Comparison of ENCODE assay signal across 9 mouse cellular contexts in genomic region chr1:74643926-74644325, GRCm38 (mm10). TPM values are rescaled to one million over a fixed set of nuclear protein-coding genes. Genes with fewer than 3 reads are reported as not detected.
DNase-seq lines count a peak whose midpoint lies in the region; ATAC-seq and TF ChIP-seq lines count a peak whose summit lies in the region.
"Had no signal": no experiment of that assay in that cellular context is flagged by ENCODE, and none has a peak within 500 bp of the region (broad histone marks: within the 10 kb centered on the region; RNA-seq: fewer than 3 reads in every experiment).

No protein-coding gene starts in this region.

- no peak overlapping the region for H3K9ac ChIP-seq in lung, embryonic 14.5 days

- H3K9me3 ChIP-seq in lung, embryonic 14.5 days (ENCODE audit: low read depth, low read length) = no peaks in the 10 kb centered on the region
- H3K9me3 ChIP-seq: megakaryocyte, embryonic 14.5 days had no signal

- no peak overlapping the region for H3K4me2 ChIP-seq in lung, embryonic 14.5 days

- no peaks in the 10 kb centered on the region for H3K4me1 ChIP-seq in lung, embryonic 14.5 days (ENCODE audit: insufficient read depth)
- H3K4me1 ChIP-seq: megakaryocyte, embryonic 14.5 days had no signal

- ATAC-seq in lung, embryonic 14.5 days (ENCODE audit: insufficient read depth) = no peak
- no peak for ATAC-seq in erythroblast, adult 5-6 weeks (replicated peaks; ENCODE audit: low FRiP score, poor library complexity, severe bottlenecking)

- H3K27ac ChIP-seq in gastrocnemius, adult 2 months = no peak overlapping the region
- no peak overlapping the region for H3K27ac ChIP-seq in lung, embryonic 14.5 days (ENCODE audit: low read depth)

- peak; percentile 31; the same call in 1 of the 2 replicates for TF ChIP-seq CTCF in gastrocnemius, adult 2 months (IDR thresholded peaks at IDR 0.05)
- peak; percentile 51 for TF ChIP-seq CTCF in lung, embryonic 14.5 days (IDR thresholded peaks at IDR 0.05; ENCODE audit: low read depth)

- H3K36me3 ChIP-seq in lung, embryonic 14.5 days (ENCODE audit: insufficient read depth) = no peaks in the 10 kb centered on the region

- intact Hi-C loops in gastrocnemius, adult 2 months (cut with DNase I) = no loop called here

- H3K27me3 ChIP-seq in lung, embryonic 14.5 days (ENCODE audit: insufficient read depth, low read length) = no peaks in the 10 kb centered on the region

- DNase-seq in gastrocnemius, adult 2 months = no peak
- DNase-seq in gastrocnemius, postnatal 10 days = no peak
- DNase-seq in lung, embryonic 14.5 days = peak; percentile 63
- DNase-seq in lung, postnatal 4 days = no peak
- DNase-seq in c-Kit-positive CD71-negative TER-119-negative erythroid progenitor cells, embryonic 14.5 days (ENCODE audit: low read depth) = peak; percentile 12
- DNase-seq in naive thymus-derived CD4-positive, alpha-beta T cell, adult 2 months (ENCODE audit: low read depth) = peak; percentile 25
- no peak for DNase-seq in right cerebral cortex, postnatal 14 days

- H3K4me3 ChIP-seq in gastrocnemius, adult 2 months = no peak overlapping the region
- no peak overlapping the region for H3K4me3 ChIP-seq in lung, embryonic 14.5 days (ENCODE audit: low read depth, low read length)
- H3K4me3 ChIP-seq: megakaryocyte, embryonic 14.5 days had no signal

RNA-seq across cellular contexts. Expression of gene Ttll4, which starts 17.6 kb away (rescaled TPM):
- 10 to 100 TPM; 11.7 to 19.7 TPM for total RNA-seq in gastrocnemius, adult 2 months (2021)
- total RNA-seq in gastrocnemius, postnatal 10 days (2021) = 10 to 100 TPM; 10.4 to 15.3 TPM
- 32.6 and 37.9 TPM in 2 replicates for polyA plus RNA-seq in lung, embryonic 14.5 days (2014; fragmentation: Nextera tagmentation; extraction: Ambion mirVana)
- 0.77 and 3.1 TPM in 2 replicates for total RNA-seq in erythroblast, adult 5-6 weeks (2015; ENCODE audit: low replicate concordance)
- 10.3 and 13.7 TPM in 2 replicates for total RNA-seq in erythroblast, adult 5-6 weeks (2017; ENCODE audit: low replicate concordance)

RNA-seq across cellular contexts. Expression of gene Stk36, which starts 42.7 kb away (rescaled TPM):
- total RNA-seq in gastrocnemius, adult 2 months (2021) = under 1 TPM; 0.17 to 0.20 TPM
- 1 to 10 TPM in 1 of 2 experiments, under 1 TPM in 1; 0.88 to 1.8 TPM for total RNA-seq in gastrocnemius, postnatal 10 days (2021)
- polyA plus RNA-seq in lung, embryonic 14.5 days (2014; fragmentation: Nextera tagmentation; extraction: Ambion mirVana) = 5.8 and 7.4 TPM in 2 replicates
- not detected in 2 replicates for total RNA-seq in erythroblast, adult 5-6 weeks (2015; ENCODE audit: low replicate concordance)
- 0.42 TPM in 1 of 2 replicates, not detected in the other for total RNA-seq in erythroblast, adult 5-6 weeks (2017; ENCODE audit: low replicate concordance)

RNA-seq across cellular contexts. Expression of gene Rnf25, which starts 42.7 kb away (rescaled TPM):
- 10 to 100 TPM; 18.9 to 20.2 TPM for total RNA-seq in gastrocnemius, adult 2 months (2021)
- total RNA-seq in gastrocnemius, postnatal 10 days (2021) = 10 to 100 TPM; 18.1 to 23.1 TPM
- polyA plus RNA-seq in lung, embryonic 14.5 days (2014; fragmentation: Nextera tagmentation; extraction: Ambion mirVana) = 5.3 and 7.5 TPM in 2 replicates
- total RNA-seq in erythroblast, adult 5-6 weeks (2015; ENCODE audit: low replicate concordance) = 4.4 and 8.4 TPM in 2 replicates
- 3.5 and 18.1 TPM in 2 replicates for total RNA-seq in erythroblast, adult 5-6 weeks (2017; ENCODE audit: low replicate concordance)

RNA-seq across cellular contexts. Expression of gene Bcs1l, which starts 55.8 kb away (rescaled TPM):
- total RNA-seq in gastrocnemius, adult 2 months (2021) = 10 to 100 TPM; 16.9 to 26.2 TPM
- total RNA-seq in gastrocnemius, postnatal 10 days (2021) = 10 to 100 TPM; 12.7 to 13.7 TPM
- 17.8 and 21.3 TPM in 2 replicates for polyA plus RNA-seq in lung, embryonic 14.5 days (2014; fragmentation: Nextera tagmentation; extraction: Ambion mirVana)
- total RNA-seq in erythroblast, adult 5-6 weeks (2015; ENCODE audit: low replicate concordance) = 0.77 and 1.5 TPM in 2 replicates
- 0.51 and 2.4 TPM in 2 replicates for total RNA-seq in erythroblast, adult 5-6 weeks (2017; ENCODE audit: low replicate concordance)

RNA-seq across cellular contexts. Expression of gene Zfp142, which starts 55.9 kb away (rescaled TPM):
- total RNA-seq in gastrocnemius, adult 2 months (2021) = 10 to 100 TPM in 1 of 2 experiments, 1 to 10 TPM in 1; 8.1 to 15.5 TPM
- 10 to 100 TPM in 1 of 2 experiments, 1 to 10 TPM in 1; 7.1 to 11.2 TPM for total RNA-seq in gastrocnemius, postnatal 10 days (2021)
- polyA plus RNA-seq in lung, embryonic 14.5 days (2014; fragmentation: Nextera tagmentation; extraction: Ambion mirVana) = 9.9 and 11.6 TPM in 2 replicates
- total RNA-seq in erythroblast, adult 5-6 weeks (2015; ENCODE audit: low replicate concordance) = 4.6 and 5.2 TPM in 2 replicates
- 2.8 and 4.7 TPM in 2 replicates for total RNA-seq in erythroblast, adult 5-6 weeks (2017; ENCODE audit: low replicate concordance)

Comparison
In these comparisons a context has a peak if more than half of its experiments do, and no peak if none do; other contexts are left out.
1. DNase-seq: peak in lung, embryonic 14.5 days (single experiment), c-Kit-positive CD71-negative TER-119-negative erythroid progenitor cells, embryonic 14.5 days (single experiment) and naive thymus-derived CD4-positive, alpha-beta T cell, adult 2 months (single experiment); none in gastrocnemius, adult 2 months (single experiment), gastrocnemius, postnatal 10 days (single experiment), lung, postnatal 4 days (0 of 2) and right cerebral cortex, postnatal 14 days (single experiment).